Comparison of ENCODE assay signal across 22 mouse cellular contexts in genomic region chr12:100378266-100378665, GRCm38 (mm10).
DNase-seq lines count a peak whose midpoint lies in the region; TF ChIP-seq lines count a peak whose summit lies in the region.
"Had no signal": no experiment of that assay in that cellular context is flagged by ENCODE, and none has a peak within 500 bp of the region (broad histone marks: within the 10 kb centered on the region; RNA-seq: fewer than 3 reads in every experiment).

No protein-coding gene starts in this region.

- no peak for TF ChIP-seq EP300 in heart, adult 2 months (IDR thresholded peaks at IDR 0.05; ENCODE audit: insufficient read depth, low read depth, low read length)

- intact Hi-C loops in left cerebral cortex, adult 2 months (cut with DNase I): no loop called here
- intact Hi-C loops in left cerebral cortex, postnatal 10 days (cut with DNase I): no loop called here
- intact Hi-C loops in heart, adult 2 months (cut with DNase I): no loop called here

- DNase-seq in left cerebral cortex, adult 2 months (ENCODE audit: extremely low spot score in 1 of 2, low spot score in 2 of 2): no peak
- no peak for DNase-seq in left cerebral cortex, postnatal 10 days (ENCODE audit: extremely low spot score in 1 of 2, low spot score in 2 of 2)
- peak; percentile 89 for DNase-seq in 3T3-L1 (ENCODE audit: low read depth, low spot score)
- no peak for DNase-seq in heart, adult 2 months
- DNase-seq in adrenal gland, adult 8-10 months: no peak
- DNase-seq: adrenal gland, postnatal 10 days; adrenal gland, postnatal 36 days; cerebellum, adult 18-20 months; cerebellum, adult 9-10 months; cerebellum, postnatal 14 days; gastrocnemius, postnatal 10 days; heart, adult 18-20 months; heart, postnatal 14 days had no signal

- H3K36me3 ChIP-seq in C2C12 (ENCODE audit: control insufficient read depth, insufficient read depth): no peaks in the 10 kb centered on the region
- H3K36me3 ChIP-seq in myocyte (ENCODE audit: control insufficient read depth, insufficient read depth): peaks cover 13% of the 10 kb centered on the region
- H3K36me3 ChIP-seq in heart, adult 2 months (ENCODE audit: control insufficient read depth, insufficient read depth, low read length): no peaks in the 10 kb centered on the region

- TF ChIP-seq CTCF in left cerebral cortex, adult 2 months (IDR thresholded peaks at IDR 0.05): no peak
- TF ChIP-seq CTCF in C2C12 (IDR thresholded peaks at IDR 0.05; ENCODE audit: control insufficient read depth, insufficient read depth, insufficient read length): no peak
- no peak for TF ChIP-seq CTCF in heart, adult 2 months (IDR thresholded peaks at IDR 0.05)

- H3ac ChIP-seq in C2C12 (ENCODE audit: control insufficient read depth, insufficient read length, low read depth) (no peak overlapping the region), myocyte (ENCODE audit: control insufficient read depth, insufficient read length) (no peak overlapping the region)

- H3K4me1 ChIP-seq in heart, adult 2 months (ENCODE audit: control insufficient read depth, insufficient read depth, low read length): no peaks in the 10 kb centered on the region
- H3K4me1 ChIP-seq: forebrain, embryonic 10.5 days; forebrain, embryonic 13.5 days; heart, embryonic 10.5 days; hindbrain, embryonic 12.5 days; hindbrain, embryonic 15.5 days had no signal

- TF ChIP-seq POLR2A in myocyte (IDR thresholded peaks at IDR 0.05; ENCODE audit: insufficient read length, low read depth): no peak
- TF ChIP-seq POLR2A in heart, adult 2 months (IDR thresholded peaks at IDR 0.05; ENCODE audit: insufficient read depth, low read depth, low read length): no peak

- H3K9ac ChIP-seq in heart, adult 2 months (ENCODE audit: low read depth, low read length): no peak overlapping the region
- H3K9ac ChIP-seq: forebrain, embryonic 13.5 days; heart, embryonic 13.5 days; hindbrain, embryonic 12.5 days; hindbrain, embryonic 15.5 days had no signal

- no peaks in the 10 kb centered on the region for H3K27me3 ChIP-seq in C2C12 (ENCODE audit: control insufficient read depth, insufficient read depth, insufficient read length)
- no peaks in the 10 kb centered on the region for H3K27me3 ChIP-seq in myocyte (ENCODE audit: control insufficient read depth, insufficient read depth, insufficient read length)
- H3K27me3 ChIP-seq in heart, adult 2 months (ENCODE audit: control insufficient read depth, insufficient read depth, low read length): no peaks in the 10 kb centered on the region
- H3K27me3 ChIP-seq: CH12.LX; forebrain, embryonic 13.5 days; heart, embryonic 13.5 days; hindbrain, embryonic 12.5 days; hindbrain, embryonic 15.5 days had no signal

- H3K4me3 ChIP-seq in left cerebral cortex, adult 2 months: no peak overlapping the region
- no peak overlapping the region for H3K4me3 ChIP-seq in C2C12 (ENCODE audit: insufficient read depth, poor library complexity, severe bottlenecking)
- no peak overlapping the region for H3K4me3 ChIP-seq in myocyte
- no peak overlapping the region for H3K4me3 ChIP-seq in heart, adult 2 months
- H3K4me3 ChIP-seq: forebrain, embryonic 10.5 days; forebrain, embryonic 13.5 days; heart, embryonic 10.5 days; heart, embryonic 13.5 days; hindbrain, embryonic 12.5 days; hindbrain, embryonic 15.5 days had no signal

- 85% methylated on average over 2 of the region's 2 CpGs for WGBS in heart, adult 2 months

- no peaks in the 10 kb centered on the region for H3K79me3 ChIP-seq in C2C12 (ENCODE audit: low read depth)

- peak overlapping the region; percentile 50; the same call in 1 of the 2 replicates for H3K27ac ChIP-seq in left cerebral cortex, adult 2 months
- H3K27ac ChIP-seq in heart, adult 2 months: no peak overlapping the region
- H3K27ac ChIP-seq: forebrain, embryonic 10.5 days; forebrain, embryonic 13.5 days; heart, embryonic 10.5 days; heart, embryonic 13.5 days; hindbrain, embryonic 12.5 days; hindbrain, embryonic 15.5 days had no signal

- H3K79me2 ChIP-seq in C2C12 (ENCODE audit: control insufficient read depth, insufficient read depth) (no peaks in the 10 kb centered on the region), myocyte (ENCODE audit: control insufficient read depth, insufficient read depth) (no peaks in the 10 kb centered on the region)
- H3K79me2 ChIP-seq in heart, adult 2 months (replicated peaks; ENCODE audit: control insufficient read depth, insufficient read depth, low read length): no peaks in the 10 kb centered on the region

- H3K4me2 ChIP-seq in myocyte (ENCODE audit: low read depth): peak overlapping the region; percentile 67
- H3K4me2 ChIP-seq: forebrain, embryonic 13.5 days; heart, embryonic 13.5 days; hindbrain, embryonic 12.5 days; hindbrain, embryonic 15.5 days had no signal

TF ChIP-seq in C2C12, 6 proteins besides CTCF, POLR2A, EP300 and RAD21:
- TF ChIP-seq FOSL1 (IDR thresholded peaks at IDR 0.05; ENCODE audit: insufficient read depth, low read length, poor library complexity, severe bottlenecking): peak; percentile 11
- TF ChIP-seq CEBPB (IDR thresholded peaks at IDR 0.05; ENCODE audit: low read depth): no peak
- no peak for TF ChIP-seq MAX (IDR thresholded peaks at IDR 0.05)
- no peak for TF ChIP-seq MYOD1 (IDR thresholded peaks at IDR 0.05; ENCODE audit: control insufficient read depth, insufficient read length, low read depth)
- TF ChIP-seq MYOG (IDR thresholded peaks at IDR 0.05; ENCODE audit: control insufficient read depth, extremely low read depth, insufficient read length): no peak

TF ChIP-seq in myocyte, 11 proteins besides CTCF, POLR2A, EP300 and RAD21:
- TF ChIP-seq MAX (IDR thresholded peaks at IDR 0.05; ENCODE audit: low read depth) (no peak), SRF (IDR thresholded peaks at IDR 0.05; ENCODE audit: control insufficient read depth, insufficient read length, low read depth) (no peak), TCF12 (IDR thresholded peaks at IDR 0.05; ENCODE audit: insufficient read depth, poor library complexity, severe bottlenecking) (no peak), USF1 (IDR thresholded peaks at IDR 0.05; ENCODE audit: low read depth) (no peak), MYOD1 (IDR thresholded peaks at IDR 0.05; ENCODE audit: control insufficient read depth in 1 of 3, insufficient read length in 2 of 3, low read depth in 2 of 3) (peak in 1 of 3 experiments; percentile 4)
